Mouse (Mus musculus) CD4-positive helper T cell, adult 2 months (primary cell): ENCODE measurements around the gene Metrn.

Experiments used
- DNase-seq: peaks from one replicate; pipeline ENCODE4 v3.0.0-alpha.2; 2012; ENCODE audit warnings: low read depth, missing footprints, low spot score

The Metrn gene

GRCm38 (mm10) chr17:25775318-25776062 lies 21.4 kb downstream of the Metrn start:
- no peak for DNase-seq

GRCm38 (mm10) chr17:25773549-25774120 lies 23.3 kb downstream of the Metrn start, which contains the start of gene Narfl:
TSS of gene Narfl (plus strand) at chr17:25773776.
- DNase-seq, result peak; percentile 96

- DNase-seq, result no peak
These were observed 27.6 kb downstream of the Metrn start for GRCm38 (mm10) chr17:25769331-25769730.

- DNase-seq, result no peak
These were observed 31.1 kb downstream of the Metrn start for GRCm38 (mm10) chr17:25765886-25766285.

GRCm38 (mm10) chr17:25762591-25762990 lies 34.3 kb downstream of the Metrn start:
- no peak for DNase-seq

DNA sequence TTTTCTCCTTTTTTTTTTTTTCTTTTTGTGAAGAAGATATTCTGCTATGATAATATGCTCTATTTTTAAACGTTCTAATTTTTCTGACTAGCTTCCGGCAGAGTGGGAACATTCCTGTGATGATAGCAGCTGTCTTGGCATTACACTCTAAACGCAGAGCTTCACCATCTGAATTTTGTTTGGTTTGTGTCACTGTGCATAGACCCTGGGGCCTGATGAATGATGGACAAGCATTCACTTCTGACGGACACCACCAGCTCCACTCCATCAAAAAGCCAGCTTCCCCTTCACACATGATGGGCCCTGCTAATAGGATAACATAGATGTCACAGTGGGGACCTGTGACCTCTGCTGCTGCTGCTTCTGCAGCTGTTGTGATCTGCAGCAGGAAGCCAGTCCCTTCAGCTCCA lies 35.4 kb downstream of the Metrn start:
- DNase-seq, result no peak

GRCm38 (mm10) chr17:25760148-25760547 lies 36.8 kb downstream of the Metrn start:
- DNase-seq, result no peak

GRCm38 (mm10) chr17:25757691-25758090 lies 39.2 kb downstream of the Metrn start:
- no peak for DNase-seq

DNA sequence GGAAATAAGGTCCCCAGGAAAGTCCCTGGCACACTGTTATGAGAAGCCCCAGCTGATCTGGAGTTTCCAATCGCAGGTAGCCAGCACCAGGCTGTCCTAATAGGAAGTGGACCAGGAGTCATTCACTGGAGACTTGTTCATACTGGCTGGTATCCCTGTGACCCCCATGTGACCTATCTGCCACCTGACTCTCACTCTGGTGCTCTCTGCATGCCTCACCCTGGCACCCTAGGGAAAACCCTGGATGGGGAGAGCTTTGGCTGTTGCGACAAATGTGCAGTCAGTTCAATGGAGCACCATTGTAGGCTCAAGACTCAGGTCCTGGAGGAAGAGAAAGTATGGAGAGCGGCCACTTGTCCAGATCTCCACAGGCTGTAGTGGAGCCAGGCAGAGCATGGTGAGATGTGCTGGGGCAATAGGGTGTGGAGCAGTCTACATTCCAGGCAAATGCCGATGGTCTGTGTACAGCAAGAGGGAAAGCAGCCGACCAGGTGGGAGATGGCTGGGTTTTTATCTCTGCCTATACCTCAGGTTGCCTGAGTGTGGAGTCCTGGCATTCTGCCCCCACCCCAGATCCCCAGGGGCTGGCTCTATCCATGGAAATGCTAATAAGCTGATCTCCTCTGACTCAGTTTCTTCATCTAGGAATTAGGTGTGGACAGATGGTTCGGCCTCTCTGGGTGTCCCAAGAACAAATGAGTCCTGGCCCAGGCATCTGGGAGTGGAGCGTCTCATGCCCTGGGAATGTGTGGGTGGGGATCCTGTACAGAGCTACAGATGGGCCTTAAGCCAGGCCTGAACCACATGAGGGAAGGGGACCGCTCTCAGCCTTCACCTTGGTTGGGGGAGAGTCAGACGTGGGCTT lies 40.3 kb downstream of the Metrn start:
- DNase-seq, result no peak

DNA sequence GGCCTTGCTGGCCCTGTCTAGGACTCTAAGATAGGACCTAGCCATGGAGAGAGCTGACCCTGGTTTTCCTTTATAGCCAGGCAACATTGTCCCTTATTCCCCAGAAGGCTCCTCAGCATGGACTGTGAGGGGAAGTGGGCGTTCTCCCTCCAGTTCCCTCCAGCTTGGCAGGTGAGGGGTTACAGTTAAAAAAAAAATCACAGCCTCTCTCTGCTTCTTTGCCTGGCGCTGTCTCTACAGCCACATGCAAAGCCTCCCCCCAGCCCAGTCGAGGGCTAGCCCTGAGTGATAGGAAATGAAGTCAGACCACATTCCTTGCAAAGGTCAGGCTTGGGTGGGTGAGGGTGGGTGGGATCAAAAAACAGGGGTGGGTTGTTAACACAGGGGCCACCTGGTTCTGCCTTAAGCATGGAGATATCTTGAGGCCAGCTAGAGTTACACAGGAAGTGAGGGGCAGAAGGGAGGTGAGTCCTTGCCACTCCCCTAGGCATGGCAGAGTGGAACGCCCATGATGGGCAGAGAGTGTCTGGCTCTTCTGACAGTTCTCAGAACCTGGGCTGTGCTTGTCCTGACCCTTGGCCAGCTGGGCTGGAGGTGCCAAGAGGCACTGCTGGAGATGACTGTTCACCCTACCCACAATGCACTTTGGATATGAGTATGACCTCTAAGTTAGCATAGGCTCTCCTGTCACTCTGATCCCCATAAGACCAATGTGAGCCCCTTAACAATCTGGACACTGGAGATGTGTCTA lies 41.1 kb downstream of the Metrn start:
- no peak for DNase-seq

GRCm38 (mm10) chr17:25755086-25755485 lies 41.9 kb downstream of the Metrn start:
- no peak for DNase-seq

- no peak for DNase-seq
These were observed 42.7 kb downstream of the Metrn start, which contains the start of gene Msln for GRCm38 (mm10) chr17:25754241-25754640. TSS of gene Msln (minus strand) at chr17:25754378.

DNA sequence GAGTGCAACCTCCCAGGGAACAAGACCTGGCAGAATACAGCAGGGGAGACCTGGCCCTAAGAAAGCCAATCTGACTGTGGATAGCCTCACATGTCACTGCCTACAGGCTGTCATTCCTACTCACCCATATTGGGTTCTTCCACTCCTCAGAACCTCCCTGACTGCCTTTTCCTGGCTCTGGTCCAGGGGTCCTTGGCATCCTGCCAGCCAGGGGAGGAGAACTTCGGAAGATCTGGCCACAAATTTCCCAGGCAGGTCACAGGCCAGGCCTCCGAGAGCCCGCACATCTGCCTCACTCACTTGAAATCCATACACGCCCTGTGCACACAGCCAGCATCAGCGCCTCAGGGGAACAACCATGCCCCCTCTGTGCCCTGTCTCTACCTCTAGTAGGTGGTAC lies 45.5 kb downstream of the Metrn start:
- DNase-seq, result no peak

- no peak for DNase-seq
These were observed 47.6 kb downstream of the Metrn start for GRCm38 (mm10) chr17:25749314-25749713.

DNA sequence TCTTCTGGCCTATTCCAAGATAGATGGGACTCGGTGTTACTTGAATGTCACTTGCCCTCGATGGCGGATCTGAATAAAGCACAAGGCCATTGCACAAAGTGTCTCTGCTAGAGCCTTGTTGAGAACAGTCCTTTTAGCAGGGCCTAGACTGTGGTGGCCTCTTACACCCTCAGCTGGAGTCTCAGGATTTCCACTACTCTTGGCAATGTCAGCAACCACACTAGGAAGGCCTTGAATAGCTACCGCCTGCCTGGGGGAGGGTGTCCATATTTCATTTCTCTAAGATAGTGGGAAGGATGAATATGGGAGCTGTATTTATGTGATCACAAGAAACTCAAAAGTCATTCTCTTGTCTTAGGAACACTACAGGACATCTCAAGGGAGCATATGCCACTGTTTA lies 48.7 kb downstream of the Metrn start:
- DNase-seq, result no peak

DNA sequence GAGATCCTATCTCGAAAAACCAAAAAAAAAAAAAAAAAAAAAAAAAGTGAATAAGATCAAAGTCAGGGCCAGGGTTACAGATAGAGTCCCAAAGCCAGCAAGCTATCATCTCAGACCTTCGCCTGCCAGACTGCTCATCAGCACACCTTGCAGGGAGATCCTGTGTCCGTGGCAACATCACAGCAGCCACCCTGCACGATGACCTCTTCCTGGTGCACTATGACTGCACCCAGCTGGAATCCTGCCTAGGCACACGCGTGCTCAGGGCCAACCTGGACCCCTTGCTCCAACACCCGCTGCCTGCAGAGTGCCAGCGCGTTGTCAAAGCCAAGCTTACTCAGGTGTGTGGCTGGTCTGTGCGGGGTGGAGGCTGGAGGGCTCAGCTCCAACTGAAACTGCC lies 52.6 kb downstream of the Metrn start:
- no peak for DNase-seq

DNA sequence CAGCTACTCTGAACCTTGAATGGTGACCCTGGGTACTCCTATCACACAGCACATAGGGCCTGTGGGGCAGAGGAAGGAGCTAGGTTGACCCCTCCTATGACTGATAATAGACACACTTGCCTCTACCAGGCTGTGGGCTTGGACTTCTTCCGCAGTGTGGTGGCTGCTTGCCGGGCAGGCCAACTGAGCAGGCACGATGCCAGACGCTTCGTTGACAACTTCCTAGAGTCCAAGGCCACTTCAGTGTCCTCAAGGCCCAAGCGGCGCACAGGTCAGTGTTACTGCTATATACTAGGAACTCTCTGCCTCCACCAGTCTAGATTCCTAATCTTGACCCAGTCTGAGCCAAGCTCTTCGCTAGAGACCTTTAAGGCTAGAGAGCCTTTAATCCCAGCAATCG lies 53.1 kb downstream of the Metrn start:
- DNase-seq, result no peak
